Mouse (Mus musculus): ENCODE measurements around the gene Gm3250.
"Not testable (repeated sequence)": the region's sequence is repeated elsewhere in the genome, so short reads cannot be mapped to it uniquely, and the experiment has no call there.

Gm3250 gene

GRCm38 (mm10) chr10:77741924-77742688 is 40.2 kb downstream of the Gm3250 start, which contains the start of gene Gm18596:
TSS of gene Gm18596 (minus strand) at chr10:77742638.
- DNase-seq = not testable (repeated sequence)

- no peak for DNase-seq
These were observed 43.4 kb downstream of the Gm3250 start for GRCm38 (mm10) chr10:77738929-77739328.

- no peak for DNase-seq
These were observed 46.4 kb downstream of the Gm3250 start for GRCm38 (mm10) chr10:77735928-77736327.
